Mouse (Mus musculus) forebrain, embryonic 14.5 days (tissue): ENCODE data around the gene Khdc4. TPM values are rescaled to one million over a fixed set of nuclear protein-coding genes. Genes with fewer than 3 reads are reported as not detected.
A peak's percentile ranks its signal among the peaks of the same experiment; 100 is the strongest.

Experiments
- ATAC-seq: fragments of 200-750 bp; cut with Nextera tagmentation; 2 replicates; pipeline ENCODE4 v1.8.0; 2017; ENCODE audit warnings: mild to moderate bottlenecking, moderate library complexity
- DNase-seq: peaks from one replicate; pipeline ENCODE4 v3.0.0-alpha.2; 2015; ENCODE audit warnings: low spot score
- H3K27ac ChIP-seq: fragments of 300-500 bp; sonication (generic); 2 replicates; pipeline ENCODE4 v1.5.1; 2014; ENCODE audit warnings: low read depth, mild to moderate bottlenecking, control low read depth, low read length, moderate library complexity
- H3K27me3 ChIP-seq: fragments of 300-500 bp; sonication (generic); replicated peaks from 2 replicates; pipeline ENCODE4 v1.6.1; 2014; ENCODE audit warnings: low read length, control low read depth, mixed read lengths; ENCODE audit not compliant: control insufficient read depth, insufficient read depth
- H3K36me3 ChIP-seq: fragments of 300-500 bp; sonication (generic); 2 replicates; pipeline ENCODE4 v1.6.1; 2014; ENCODE audit warnings: low read length, control low read depth; ENCODE audit not compliant: control insufficient read depth, insufficient read depth
- H3K4me1 ChIP-seq: fragments of 300-500 bp; sonication (generic); 2 replicates; pipeline ENCODE4 v1.6.1; 2014; ENCODE audit warnings: antibody characterized with exemption, low read length, control low read depth; ENCODE audit not compliant: control insufficient read depth, insufficient read depth
- H3K4me2 ChIP-seq: fragments of 300-500 bp; sonication (generic); 2 replicates; pipeline ENCODE4 v1.6.1; 2014; ENCODE audit warnings: mild to moderate bottlenecking, control low read depth, low read length
- H3K4me3 ChIP-seq: fragments of 300-500 bp; sonication (generic); 2 replicates; pipeline ENCODE4 v1.5.1; 2014; ENCODE audit warnings: low read depth, low read length, control low read depth
- H3K9ac ChIP-seq: fragments of 300-500 bp; sonication (generic); 2 replicates; pipeline ENCODE4 v1.6.1; 2014; ENCODE audit warnings: mild to moderate bottlenecking, low read length, control low read depth, moderate library complexity
- H3K9me3 ChIP-seq: fragments of 300-500 bp; sonication (generic); replicated peaks from 2 replicates; pipeline ENCODE4 v1.6.1; 2016; ENCODE audit warnings: low read length, control low read depth, mixed read lengths; ENCODE audit not compliant: control insufficient read depth
- WGBS: fragments of 180-500 bp; shearing (Covaris S2); extraction: QIAGEN DNeasy Blood & Tissue Kit; methylation state at CpG from one replicate; pipeline ENCODE4 v1.1.7; 2014; 5-methylcytosine and 5-hydroxymethylcytosine counted together
- polyA plus RNA-seq: library from polyadenylated mRNA; unstranded; fragments of >200 nt; fragmentation: Nextera tagmentation; extraction: Ambion mirVana; gene quantifications from 2 replicates; pipeline ENCODE4 v1.2.1, GENCODE M21; 2014

The Khdc4 gene
- polyA plus RNA-seq, 1 experiment from 2014 or later, result 71.7 TPM

- H3K4me3 ChIP-seq, result peak overlapping the region; percentile 88
- no peak for ATAC-seq
- H3K27ac ChIP-seq, result no peak overlapping the region
- no peaks in the 10 kb centered on the region; the same call in 1 of the 2 replicates for H3K9me3 ChIP-seq
- H3K36me3 ChIP-seq, result peaks cover 19% of the 10 kb centered on the region
- H3K9ac ChIP-seq, result peak overlapping the region; percentile 48; the same call in 1 of the 2 replicates
- 61% methylated on average over 7 of the region's 8 CpGs for WGBS
- no peak for DNase-seq
- peaks cover 14% of the 10 kb centered on the region for H3K4me1 ChIP-seq
- peak overlapping the region; percentile 60 for H3K4me2 ChIP-seq
- H3K27me3 ChIP-seq, result no peaks in the 10 kb centered on the region
These were observed 1.2 kb upstream of the Khdc4 start for GRCm38 (mm10) chr3:88684236-88684979.

DNA sequence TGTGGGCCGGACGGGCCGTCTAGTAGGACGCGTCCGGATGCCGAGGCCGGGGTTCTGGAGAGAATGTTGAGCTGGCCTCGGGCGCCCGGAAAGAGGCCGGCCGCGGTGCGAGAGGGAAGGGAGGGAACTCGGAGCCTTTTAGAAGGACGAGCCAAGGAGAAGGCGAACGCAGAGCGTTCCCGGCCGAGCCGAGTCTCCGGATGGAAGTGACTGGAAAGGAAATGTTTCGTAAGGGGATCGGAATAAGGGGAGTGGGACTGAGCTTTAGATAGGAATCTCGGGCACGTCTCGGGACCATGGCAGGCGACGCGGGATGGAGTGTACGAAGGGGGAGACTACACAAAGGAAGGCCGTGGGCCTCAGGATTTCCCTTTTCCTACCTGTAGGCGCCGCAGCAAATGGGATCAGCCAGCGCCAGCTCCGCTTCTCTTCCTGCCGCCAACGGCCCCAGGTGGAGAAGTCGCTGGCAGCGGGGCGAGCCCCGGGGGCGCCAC, 402 bp downstream of the Khdc4 start:
- H3K4me2 ChIP-seq, result peak overlapping the region; percentile 89
- no peaks in the 10 kb centered on the region; the same call in 1 of the 2 replicates for H3K9me3 ChIP-seq
- H3K27ac ChIP-seq, result peak overlapping the region; percentile 96
- H3K4me1 ChIP-seq, result peaks cover 14% of the 10 kb centered on the region
- peaks cover 35% of the 10 kb centered on the region for H3K36me3 ChIP-seq
- DNase-seq (peak; percentile 75), ATAC-seq (peak; percentile 71)
- peak overlapping the region; percentile 88 for H3K4me3 ChIP-seq
- no peaks in the 10 kb centered on the region for H3K27me3 ChIP-seq
- WGBS, result under 1% methylated on average over 44 of the region's 45 CpGs
- H3K9ac ChIP-seq, result peak overlapping the region; percentile 97

DNA sequence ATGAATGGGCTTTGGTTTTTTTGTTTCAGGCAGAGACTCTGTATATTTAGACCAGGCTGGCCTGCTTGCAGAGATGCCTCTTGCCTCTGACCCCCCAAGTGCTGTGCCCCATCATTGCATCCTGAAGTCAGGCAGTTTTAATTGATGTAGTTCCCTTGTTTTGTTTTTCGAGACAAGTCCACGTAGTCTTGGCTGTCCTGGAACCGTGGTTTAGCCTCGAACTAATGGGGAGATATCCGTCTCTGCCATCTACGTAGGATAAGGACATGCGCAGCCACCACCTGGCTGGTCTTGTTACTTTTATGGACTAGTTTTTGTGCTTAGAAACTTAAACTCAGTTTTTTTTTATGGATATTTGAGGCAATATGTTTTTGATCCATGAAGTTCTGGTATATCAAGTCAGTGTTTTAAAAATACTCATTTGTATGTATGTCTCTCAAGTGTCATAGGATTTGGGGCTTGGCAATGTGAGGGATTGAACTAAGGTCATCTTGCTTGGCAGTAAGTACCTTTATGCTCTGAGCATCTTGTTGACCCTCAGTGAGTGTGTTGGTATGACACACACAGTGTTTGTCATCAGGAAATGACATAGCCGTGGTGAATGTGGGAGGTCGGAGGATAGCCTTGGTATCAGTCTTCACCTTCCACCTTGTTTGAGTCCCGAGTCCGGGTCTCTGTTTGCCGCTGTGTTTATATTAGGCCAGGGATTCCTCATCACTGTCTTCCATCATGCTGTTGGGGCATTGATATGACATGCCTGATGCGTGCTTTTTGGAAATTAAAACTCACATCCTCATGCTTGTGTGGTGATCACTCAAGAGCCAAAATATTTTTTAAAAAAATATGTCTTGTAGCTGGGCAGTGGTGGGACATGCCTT, 1.4 kb downstream of the Khdc4 start:
- ATAC-seq (no peak), DNase-seq (no peak)
- peaks cover 44% of the 10 kb centered on the region for H3K36me3 ChIP-seq
- no peaks in the 10 kb centered on the region for H3K27me3 ChIP-seq
- peak overlapping the region; percentile 88 for H3K4me3 ChIP-seq
- H3K9me3 ChIP-seq, result no peaks in the 10 kb centered on the region; the same call in 1 of the 2 replicates
- WGBS, result 57% methylated on average over 13 of the region's 13 CpGs
- H3K4me1 ChIP-seq, result peaks cover 14% of the 10 kb centered on the region
- H3K9ac ChIP-seq, result peak overlapping the region; percentile 97
- peak overlapping the region; percentile 89 for H3K4me2 ChIP-seq
- 0 out of 2 replicates have a peak overlapping the region, but pooled peaks have one; percentile 96 for H3K27ac ChIP-seq

DNA sequence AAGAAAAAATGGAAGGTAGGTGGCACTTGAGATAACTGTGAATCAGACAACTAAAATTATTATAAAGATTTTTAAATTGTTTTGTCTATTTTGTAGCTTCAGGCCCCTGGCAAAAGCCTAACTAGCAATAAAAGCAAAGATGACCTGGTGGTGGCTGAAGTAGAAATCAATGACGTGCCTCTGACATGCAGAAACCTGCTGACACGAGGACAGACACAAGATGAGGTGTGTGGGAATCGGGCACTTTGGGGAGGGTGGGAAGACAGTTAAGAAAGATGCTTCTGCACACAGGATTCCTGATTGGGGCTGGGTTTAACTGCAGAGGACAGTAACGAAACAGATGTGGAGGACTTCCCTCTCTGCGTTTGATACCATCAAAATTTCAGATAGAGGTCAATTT, 3.5 kb downstream of the Khdc4 start:
- 93% methylated on average over 5 of the region's 5 CpGs for WGBS
- H3K4me3 ChIP-seq, result no peak overlapping the region
- no peak overlapping the region for H3K9ac ChIP-seq
- no peaks in the 10 kb centered on the region for H3K9me3 ChIP-seq
- no peaks in the 10 kb centered on the region for H3K27me3 ChIP-seq
- ATAC-seq (no peak), DNase-seq (no peak)
- peaks cover 14% of the 10 kb centered on the region for H3K4me1 ChIP-seq
- H3K4me2 ChIP-seq, result no peak overlapping the region
- H3K36me3 ChIP-seq, result peaks cover 61% of the 10 kb centered on the region
- no peak overlapping the region for H3K27ac ChIP-seq

GRCm38 (mm10) chr3:88695545-88695944, 9.9 kb downstream of the Khdc4 start:
- H3K9me3 ChIP-seq, result no peaks in the 10 kb centered on the region
- no peak for ATAC-seq

GRCm38 (mm10) chr3:88698051-88698450, 12.4 kb downstream of the Khdc4 start:
- H3K4me2 ChIP-seq, result no peak overlapping the region
- DNase-seq, result no peak
- H3K36me3 ChIP-seq, result peaks cover 94% of the 10 kb centered on the region
- H3K4me1 ChIP-seq, result no peaks in the 10 kb centered on the region
- no peak overlapping the region for H3K4me3 ChIP-seq
- 93% methylated on average over 1 of the region's 1 CpGs for WGBS
- no peak overlapping the region for H3K27ac ChIP-seq
- no peaks in the 10 kb centered on the region for H3K9me3 ChIP-seq
- no peak overlapping the region for H3K9ac ChIP-seq
- H3K27me3 ChIP-seq, result no peaks in the 10 kb centered on the region
- ATAC-seq, result no peak

More at GRCm38 (mm10) chr3:88695545-88695944, 9.9 kb downstream of the Khdc4 start:
- no peaks in the 10 kb centered on the region for H3K4me1 ChIP-seq
- no peak overlapping the region for H3K9ac ChIP-seq
- no peak for DNase-seq
- H3K4me3 ChIP-seq, result no peak overlapping the region
- H3K27ac ChIP-seq, result no peak overlapping the region
- H3K4me2 ChIP-seq, result no peak overlapping the region
- H3K36me3 ChIP-seq, result peaks cover 96% of the 10 kb centered on the region
- no peaks in the 10 kb centered on the region for H3K27me3 ChIP-seq

DNA sequence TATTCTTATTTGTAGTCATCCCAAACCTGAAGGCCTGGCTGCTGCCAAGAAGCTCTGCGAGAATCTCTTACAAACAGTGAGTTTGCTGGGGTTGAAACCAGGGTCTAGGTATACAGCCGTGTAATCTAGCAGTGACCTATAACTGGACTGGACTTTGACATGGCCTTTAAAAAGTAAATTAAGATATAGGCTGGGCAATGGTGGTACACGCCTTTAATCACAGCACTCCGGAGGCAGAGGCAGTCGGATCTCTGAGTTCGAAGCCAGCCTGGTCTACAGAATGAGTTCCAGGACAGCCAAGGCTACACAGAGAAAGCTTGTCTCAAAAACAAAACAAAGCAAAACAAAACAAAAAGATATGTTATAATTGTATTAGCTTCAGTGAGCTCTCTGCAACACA, 13.2 kb downstream of the Khdc4 start:
- DNase-seq, result no peak
- Histone ChIP-seq H3K27me3 (no peaks in the 10 kb centered on the region), H3K27ac (no peak overlapping the region), H3K36me3 (peaks cover 95% of the 10 kb centered on the region), H3K4me1 (no peaks in the 10 kb centered on the region), H3K9ac (no peak overlapping the region), H3K4me3 (no peak overlapping the region), H3K4me2 (no peak overlapping the region), H3K9me3 (no peaks in the 10 kb centered on the region)
- 95% methylated on average over 6 of the region's 6 CpGs for WGBS
- no peak for ATAC-seq

DNA sequence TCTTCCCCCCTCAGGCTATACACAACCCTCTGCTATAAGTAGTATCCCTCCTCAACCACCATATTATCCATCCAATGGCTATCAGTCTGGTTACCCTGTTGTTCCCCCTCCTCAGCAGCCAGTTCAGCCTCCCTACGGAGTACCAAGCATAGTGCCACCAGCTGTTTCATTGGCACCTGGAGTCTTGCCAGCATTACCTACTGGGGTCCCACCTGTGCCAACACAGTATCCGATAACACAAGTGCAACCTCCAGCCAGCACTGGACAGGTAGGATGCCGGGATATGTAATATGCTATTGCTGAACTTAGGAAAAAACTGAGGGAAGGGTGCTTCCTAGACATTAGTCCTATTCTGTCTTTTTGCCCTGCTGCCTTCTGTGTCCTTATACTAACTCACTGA, 14.6 kb downstream of the Khdc4 start:
- Histone ChIP-seq H3K27me3 (no peaks in the 10 kb centered on the region), H3K9me3 (no peaks in the 10 kb centered on the region), H3K27ac (no peak overlapping the region), H3K4me3 (no peak overlapping the region), H3K4me2 (no peak overlapping the region), H3K36me3 (peaks cover 95% of the 10 kb centered on the region), H3K9ac (no peak overlapping the region), H3K4me1 (no peaks in the 10 kb centered on the region)
- DNase-seq (no peak), ATAC-seq (no peak)
- WGBS, result 84% methylated on average over 3 of the region's 3 CpGs
